Mouse (Mus musculus): ENCODE results near the gene Krtdap.
"Not testable (repeated sequence)": the region's sequence is repeated elsewhere in the genome, so short reads cannot be mapped to it uniquely, and the experiment has no call there.

Krtdap gene

GRCm38 (mm10) chr7:30787377-30788022, at the start of gene Krtdap:
Gene Krtdap, plus strand, starts transcription at chr7:30787896.
- no peak for DNase-seq (ENCODE audit: low spot score)

DNA sequence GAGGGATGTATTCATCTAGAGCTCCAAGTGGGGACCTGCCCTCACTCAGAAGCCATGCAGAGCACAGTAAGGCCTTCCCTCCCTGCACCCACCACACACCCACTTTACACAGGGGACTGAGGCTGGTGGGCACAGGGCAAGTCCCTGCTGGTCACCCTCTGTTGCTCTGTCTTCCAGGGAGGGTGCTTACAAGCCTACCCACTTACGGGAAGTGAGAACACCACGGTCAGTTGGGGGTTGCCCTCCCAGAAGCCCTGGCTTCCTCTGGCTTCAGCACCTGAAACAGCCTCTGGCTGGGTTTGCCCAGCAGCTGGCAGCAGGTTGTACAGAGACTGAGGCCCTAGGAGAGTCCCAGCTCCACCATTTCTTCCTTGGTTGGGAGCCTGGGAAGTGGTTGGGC, 45.1 kb upstream of the Krtdap start:
- DNase-seq (ENCODE audit: low spot score): not testable (repeated sequence)

DNA sequence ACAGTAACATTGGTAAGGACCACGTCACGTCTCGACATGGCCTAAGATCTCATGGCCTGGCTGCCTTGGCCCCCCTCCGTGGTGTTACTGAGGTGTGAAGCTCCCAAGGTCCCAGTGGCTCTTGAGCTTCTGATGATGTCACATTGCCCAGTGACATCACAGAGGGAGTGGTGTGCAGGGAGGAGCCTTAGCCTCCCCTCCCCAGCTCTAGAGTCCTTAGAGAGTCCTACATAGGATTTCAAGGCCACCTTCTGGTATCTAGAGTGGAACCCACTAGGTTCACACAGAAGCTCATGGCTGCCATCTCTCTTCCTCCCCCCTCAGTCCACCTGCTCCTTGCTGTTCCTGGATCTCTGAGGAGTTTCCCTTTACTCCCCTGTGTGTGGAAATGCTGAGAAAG, 44.1 kb upstream of the Krtdap start, which contains the start of gene Gapdhs:
TSS of gene Gapdhs (minus strand) at position 65 of the 400 bp plus-strand sequence.
- DNase-seq (ENCODE audit: low spot score): not testable (repeated sequence)

GRCm38 (mm10) chr7:30744022-30744598, 43.6 kb upstream of the Krtdap start:
- no peak for DNase-seq (ENCODE audit: low spot score)

DNA sequence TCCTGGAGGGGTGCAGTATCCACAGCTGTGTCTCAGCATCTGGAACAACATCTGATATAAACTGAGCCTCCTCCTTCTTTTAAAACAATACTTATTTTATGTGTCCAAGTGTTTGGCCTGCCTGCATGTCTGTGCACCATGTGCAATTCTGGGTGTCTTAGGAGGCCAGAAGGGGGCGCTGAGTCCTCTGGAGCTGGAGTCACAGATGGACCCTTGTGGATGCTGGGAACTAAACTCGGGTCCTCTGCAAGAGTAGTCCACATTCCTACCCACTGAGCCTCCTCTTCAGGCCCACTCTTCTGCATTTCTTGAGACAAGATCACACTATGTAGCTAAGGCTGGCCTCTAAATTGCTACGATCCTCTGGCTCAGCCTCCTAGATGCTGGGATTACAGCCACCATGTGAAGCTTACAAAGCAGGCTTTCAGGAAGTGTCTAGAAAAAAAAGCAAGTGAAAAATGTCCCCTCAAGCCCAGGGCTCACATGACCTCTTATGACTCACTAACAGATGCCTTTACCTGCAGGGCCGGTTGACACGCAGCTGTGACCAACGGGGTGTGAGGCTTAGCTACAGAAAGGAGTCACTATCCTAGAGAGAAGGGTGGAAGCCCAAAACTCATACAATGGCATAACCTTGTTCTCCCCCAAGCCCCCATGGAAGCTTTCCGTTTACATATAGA, 40.0 kb upstream of the Krtdap start:
- DNase-seq (ENCODE audit: low spot score): no peak

- no peak for DNase-seq (ENCODE audit: low spot score)
Observed at GRCm38 (mm10) chr7:30749824-30750606, 37.7 kb upstream of the Krtdap start.

DNA sequence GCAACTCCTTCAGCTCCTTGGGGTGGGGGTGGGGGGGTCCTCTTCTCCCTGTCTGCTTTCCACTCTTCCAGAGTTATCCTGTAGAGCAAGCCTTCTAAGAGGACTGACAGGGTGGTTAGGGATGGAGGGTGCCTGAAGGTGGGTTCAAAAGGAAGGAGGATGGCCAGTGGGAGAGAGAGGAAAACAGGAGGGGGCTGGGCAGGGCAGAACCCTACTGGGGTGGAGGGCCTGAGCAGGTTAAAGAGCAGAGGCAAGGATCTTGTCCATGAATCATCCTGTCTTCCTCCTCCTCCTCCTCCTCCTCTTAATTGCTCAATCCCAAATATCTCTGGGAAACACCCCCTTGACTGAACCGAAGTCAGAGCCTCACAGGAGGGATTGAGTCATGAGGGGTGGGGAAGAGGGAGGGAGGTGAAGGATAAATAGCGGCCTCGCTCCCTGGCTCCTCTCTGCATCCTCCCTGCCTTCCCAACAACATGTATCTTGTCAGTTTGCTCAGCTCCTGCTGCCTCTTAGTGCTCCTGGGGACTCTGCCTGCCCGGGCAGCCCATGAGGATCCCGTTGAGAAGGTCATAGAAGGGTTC, 36.5 kb upstream of the Krtdap start, which contains the start of gene Sbsn:
TSS of gene Sbsn (plus strand) at position 386 of the 584 bp plus-strand sequence.
- DNase-seq (ENCODE audit: low spot score): no peak

DNA sequence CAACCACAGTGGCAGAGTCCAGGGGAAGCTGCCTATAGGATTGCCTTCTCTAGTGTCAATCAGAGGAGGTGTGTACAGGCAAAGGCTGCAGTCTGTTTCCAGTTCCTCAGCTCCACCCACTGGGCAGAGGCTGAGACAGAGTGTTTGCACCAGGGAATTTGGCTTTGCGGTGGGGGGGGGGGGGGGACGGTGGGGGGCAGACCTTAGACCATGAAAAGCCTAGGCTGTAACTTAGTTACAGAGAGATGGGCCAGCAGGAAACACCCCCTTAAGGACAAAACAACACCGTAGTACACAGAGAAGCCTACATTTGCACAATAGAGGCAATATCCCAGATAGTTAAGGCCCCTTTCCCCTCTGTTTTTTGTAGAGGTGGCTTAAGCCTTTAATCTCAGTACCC, 30.7 kb upstream of the Krtdap start:
- no peak for DNase-seq (ENCODE audit: low spot score)

DNA sequence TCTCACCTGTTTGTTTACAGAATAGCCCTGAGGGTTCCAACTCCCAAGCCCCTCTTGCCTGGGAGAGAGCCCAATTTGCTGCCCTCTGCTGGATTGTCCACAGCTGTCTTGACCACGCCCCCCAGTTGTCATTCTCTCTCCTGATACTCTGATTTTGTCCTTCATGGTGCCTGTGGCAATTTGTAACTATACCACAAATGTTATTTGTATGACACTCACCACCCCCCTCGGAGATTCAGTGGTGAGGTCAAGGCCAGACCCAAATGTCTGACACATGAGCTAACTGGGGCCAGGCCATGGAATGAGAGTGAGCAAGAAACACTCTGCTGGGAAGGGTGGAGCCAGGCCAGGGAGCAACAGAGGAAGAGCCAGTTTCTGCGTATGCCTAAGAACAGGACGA, 28.8 kb upstream of the Krtdap start:
- DNase-seq (ENCODE audit: low spot score): no peak

GRCm38 (mm10) chr7:30761769-30762352, 25.8 kb upstream of the Krtdap start:
- DNase-seq (ENCODE audit: low spot score): no peak

- DNase-seq (ENCODE audit: low spot score): no peak
Observed at GRCm38 (mm10) chr7:30763456-30763855, 24.2 kb upstream of the Krtdap start, which contains the start of gene Dmkn. Gene Dmkn, plus strand, starts transcription at chr7:30763756.

GRCm38 (mm10) chr7:30765173-30765572, 22.5 kb upstream of the Krtdap start:
- DNase-seq (ENCODE audit: low spot score): no peak

- DNase-seq (ENCODE audit: low spot score): no peak
Observed at GRCm38 (mm10) chr7:30766408-30766807, 21.3 kb upstream of the Krtdap start.

DNA sequence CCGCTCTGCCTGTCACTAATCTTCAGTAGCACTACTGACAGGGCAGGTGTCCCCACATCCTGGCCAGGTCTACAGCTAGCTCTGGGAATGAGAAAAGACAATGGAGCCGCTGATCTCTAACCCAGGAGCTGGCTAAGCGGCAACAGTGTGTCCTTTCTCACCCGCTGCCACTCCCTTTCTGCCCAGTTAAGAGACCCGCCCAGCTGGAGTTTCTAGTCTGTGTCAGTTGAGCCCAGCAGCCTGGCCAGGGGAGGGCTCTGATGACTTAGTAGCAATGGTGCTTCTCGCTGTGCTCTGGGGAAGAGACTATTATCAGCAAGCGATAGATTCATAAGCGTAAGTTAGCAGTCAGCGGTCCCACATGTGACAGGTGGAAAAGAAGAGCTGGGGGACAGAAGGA, 18.5 kb upstream of the Krtdap start:
- DNase-seq (ENCODE audit: low spot score): no peak

- DNase-seq (ENCODE audit: low spot score): no peak
Observed at GRCm38 (mm10) chr7:30776104-30776503, 11.6 kb upstream of the Krtdap start.

DNA sequence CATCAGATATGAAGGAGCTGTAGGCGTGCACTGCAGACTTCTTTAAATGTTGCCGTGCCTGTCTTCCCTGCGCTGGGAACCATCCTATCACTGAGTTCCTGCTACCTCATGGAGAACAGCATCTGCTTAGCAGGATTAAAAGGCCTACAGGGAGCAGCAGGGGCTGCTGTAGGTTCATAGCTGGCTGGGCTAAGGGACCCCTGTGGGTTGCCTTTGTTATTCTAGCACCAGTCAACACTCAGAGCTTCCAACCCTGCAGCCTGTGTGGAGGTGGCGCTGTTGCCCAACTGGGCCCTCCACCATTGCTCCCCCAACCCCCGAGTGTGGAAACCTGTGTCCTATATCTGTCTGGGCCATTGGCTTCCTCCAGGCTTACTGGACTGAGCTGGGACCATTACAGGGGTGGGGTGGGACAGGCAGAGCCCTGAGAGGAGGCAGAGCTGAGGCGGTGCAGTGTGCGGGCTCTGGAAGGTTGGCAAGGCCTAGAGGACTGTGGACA, 10.6 kb upstream of the Krtdap start:
- DNase-seq (ENCODE audit: low spot score): no peak

- no peak for DNase-seq (ENCODE audit: low spot score)
Observed at GRCm38 (mm10) chr7:30777911-30778310, 9.8 kb upstream of the Krtdap start.

- DNase-seq (ENCODE audit: low spot score): no peak
Observed at GRCm38 (mm10) chr7:30781792-30782191, 5.9 kb upstream of the Krtdap start.

- no peak for DNase-seq (ENCODE audit: low spot score)
Observed at GRCm38 (mm10) chr7:30782658-30783057, 5.0 kb upstream of the Krtdap start.

GRCm38 (mm10) chr7:30785154-30785553, 2.5 kb upstream of the Krtdap start:
- no peak for DNase-seq (ENCODE audit: low spot score)

Measured in spleen, adult 12 weeks (tissue).